Mouse (Mus musculus) T-helper 1 cell (primary cell): Measurements from ENCODE around the gene Mbnl1.
"Not testable (repeated sequence)": the region's sequence is repeated elsewhere in the genome, so short reads cannot be mapped to it uniquely, and the experiment has no call there.

Experiments used
- in situ Hi-C: fragments of 300-600 bp; cut with MboI, MseI; formaldehyde crosslinking; loops from one replicate; pipeline ENCODE4 v1.15.1; 2025; ENCODE audit warnings: high pct_unique_total_duplicates

Gene Mbnl1

GRCm38 (mm10) chr3:60489509-60489908 lies 16.9 kb downstream of the Mbnl1 start:
- in situ Hi-C loops: loop anchor here (10.0 kb wide), 1 partner anchor 365 kb away; no protein-coding TSS in a partner anchor

DNA sequence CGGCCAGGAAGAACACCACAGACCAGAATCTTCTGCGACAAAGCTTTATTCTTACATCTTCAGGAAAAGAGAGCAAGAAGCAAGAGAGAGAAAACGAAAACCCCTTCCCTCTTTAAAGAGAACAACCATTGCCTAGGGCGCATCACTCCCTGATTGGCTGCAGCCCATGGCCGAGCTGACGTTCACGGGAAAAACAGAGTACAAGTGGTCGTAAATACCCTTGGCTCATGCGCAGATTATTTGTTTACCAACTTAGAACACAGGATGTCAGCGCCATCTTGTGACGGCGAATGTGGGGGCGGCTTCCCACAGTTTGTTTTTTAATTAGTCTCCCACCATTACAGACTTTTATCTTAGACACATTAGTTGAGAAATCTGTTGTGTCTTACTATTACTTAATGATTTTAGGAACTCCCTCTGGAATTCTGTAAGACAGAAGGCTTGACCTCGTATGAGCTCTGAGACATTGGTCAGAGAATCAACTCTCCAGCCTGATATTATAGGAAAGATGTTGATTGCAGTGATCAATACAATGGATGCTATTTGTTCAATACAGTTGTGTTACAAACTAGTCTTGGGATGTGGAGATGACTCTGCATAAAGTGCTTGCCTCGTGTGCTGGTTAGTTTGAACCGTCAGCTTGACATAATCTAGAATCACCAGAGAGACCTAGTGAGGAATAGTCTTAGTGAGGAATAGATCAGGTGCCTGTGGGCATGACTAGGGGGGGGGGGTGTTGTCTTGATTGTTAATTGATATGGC lies 22.3 kb downstream of the Mbnl1 start:
- in situ Hi-C loops: not testable (repeated sequence)

DNA sequence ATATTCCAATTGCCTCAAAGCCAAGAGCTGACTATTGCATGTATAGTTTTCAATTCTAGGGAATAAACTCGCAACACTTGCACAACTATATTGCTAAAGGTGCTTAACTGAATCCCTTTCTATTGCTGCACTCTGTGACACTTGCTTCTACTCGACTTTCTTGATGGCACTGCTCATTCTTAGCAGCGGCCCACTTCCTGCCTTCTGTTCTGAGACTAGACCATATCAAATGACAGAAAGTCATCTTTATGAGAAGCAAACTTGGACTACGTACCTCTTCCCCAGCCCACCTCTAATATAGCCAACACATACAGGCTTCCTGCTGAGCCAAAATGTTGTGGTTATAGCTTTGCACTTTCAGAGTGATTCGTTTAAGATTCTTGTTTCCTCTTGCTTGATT lies 23.6 kb downstream of the Mbnl1 start:
- in situ Hi-C loops: no loop called here

GRCm38 (mm10) chr3:60498151-60498550 lies 25.5 kb downstream of the Mbnl1 start:
- in situ Hi-C loops: no loop called here

- in situ Hi-C loops: no loop called here
Observed at GRCm38 (mm10) chr3:60498646-60499045, 26.0 kb downstream of the Mbnl1 start.

- in situ Hi-C loops: no loop called here
Observed at GRCm38 (mm10) chr3:60499157-60499578, 26.5 kb downstream of the Mbnl1 start.

- in situ Hi-C loops: no loop called here
Observed at GRCm38 (mm10) chr3:60499718-60500450, 27.3 kb downstream of the Mbnl1 start.

- in situ Hi-C loops: no loop called here
Observed at GRCm38 (mm10) chr3:60500571-60501527, 28.2 kb downstream of the Mbnl1 start.

DNA sequence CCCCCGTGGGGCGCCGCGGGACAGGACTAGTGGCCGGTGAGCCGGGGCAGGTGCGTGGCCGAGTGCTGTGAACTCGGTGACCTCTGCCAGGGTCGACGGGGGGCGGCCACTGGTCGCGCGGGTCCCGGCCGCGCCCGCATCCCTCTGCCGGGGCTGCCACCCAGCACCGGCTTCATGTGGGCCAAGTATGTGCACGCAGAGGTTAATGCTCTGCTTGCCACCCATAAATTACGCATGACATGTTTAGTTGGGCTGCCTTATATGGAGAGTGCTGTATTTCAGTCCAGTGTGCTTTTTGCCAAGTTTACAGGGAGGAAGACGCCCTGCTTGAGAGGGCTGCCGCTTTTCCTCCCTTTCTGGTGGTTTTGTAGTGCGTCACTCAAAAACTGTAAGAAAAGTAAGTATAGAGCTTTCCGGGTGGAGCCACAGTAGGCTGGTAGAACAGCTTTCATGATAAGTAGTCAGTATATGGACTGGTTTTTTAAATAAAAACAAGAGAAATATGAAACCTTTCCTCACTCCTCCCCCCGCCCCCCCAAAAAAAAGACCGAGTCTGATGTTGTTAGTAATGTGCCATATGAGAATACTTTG lies 29.0 kb downstream of the Mbnl1 start:
- in situ Hi-C loops: no loop called here

DNA sequence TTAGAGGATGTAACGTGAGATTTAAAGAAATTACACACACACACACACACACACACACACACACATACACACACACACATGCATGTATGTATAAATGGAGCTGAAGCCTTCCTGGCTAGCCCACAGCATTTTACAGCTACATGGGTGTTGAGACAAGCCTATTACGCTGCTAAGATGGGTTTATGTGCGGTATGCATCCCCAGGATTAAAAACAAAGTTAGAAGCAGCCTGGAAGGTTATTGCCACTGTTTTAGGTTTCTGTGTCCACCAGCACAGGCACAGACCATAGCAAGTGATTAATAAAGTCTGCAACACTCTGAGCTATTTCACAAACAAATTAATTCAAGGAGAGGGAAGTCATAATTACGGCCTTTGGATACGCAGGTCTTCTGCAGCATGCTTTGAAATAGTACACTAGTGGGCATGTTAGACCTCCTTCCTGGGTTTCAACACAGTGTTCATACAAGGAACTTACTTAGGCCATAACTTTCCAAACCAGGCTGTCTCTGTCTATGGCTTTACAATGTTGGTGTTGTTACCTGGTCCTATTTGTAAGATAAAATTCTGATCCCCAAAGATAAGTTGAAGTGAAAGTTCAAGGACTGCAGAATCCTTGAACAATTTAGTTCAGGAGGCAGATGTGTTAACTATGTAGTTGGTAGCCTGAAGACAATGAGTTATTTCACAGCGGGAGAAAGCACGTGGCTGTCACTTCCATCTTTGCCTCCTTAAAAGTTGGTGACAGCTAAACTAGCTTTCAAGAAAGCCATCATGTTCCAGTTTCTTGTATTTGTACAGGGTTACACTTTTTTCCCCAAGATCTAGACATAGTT lies 29.7 kb downstream of the Mbnl1 start:
- in situ Hi-C loops: no loop called here

GRCm38 (mm10) chr3:60503196-60503595 lies 30.6 kb downstream of the Mbnl1 start:
- in situ Hi-C loops: no loop called here

DNA sequence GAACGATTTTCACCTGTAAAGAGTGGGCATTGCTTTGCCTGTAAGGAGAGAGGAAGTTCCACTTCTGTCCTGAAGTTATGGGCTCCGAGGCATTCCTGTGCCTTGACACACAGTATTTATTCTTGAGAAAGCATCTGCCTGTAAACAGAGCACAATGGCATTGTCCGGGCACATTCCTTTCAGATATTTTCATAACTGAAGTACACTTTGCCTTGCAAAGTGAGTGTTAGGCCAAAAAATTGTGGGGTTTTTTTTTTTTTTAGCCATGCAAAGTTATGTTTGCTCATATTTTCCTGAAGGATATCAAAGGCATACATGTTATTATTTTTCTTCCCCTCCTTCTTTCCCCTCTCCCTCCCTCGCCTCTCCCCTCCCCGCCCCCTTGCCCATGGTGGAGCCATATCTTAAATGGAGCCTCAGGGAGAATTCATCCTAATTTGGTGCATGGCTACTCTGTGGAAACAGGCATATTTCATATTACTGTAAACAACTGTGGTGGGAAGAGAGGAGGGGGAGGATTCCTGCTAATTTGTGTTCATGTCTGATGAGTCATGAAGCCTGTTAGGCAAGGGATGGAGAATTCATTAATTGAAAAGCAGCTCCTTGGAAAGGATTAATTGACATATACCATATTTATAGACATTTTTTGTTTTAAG lies 32.3 kb downstream of the Mbnl1 start:
- in situ Hi-C loops: no loop called here

DNA sequence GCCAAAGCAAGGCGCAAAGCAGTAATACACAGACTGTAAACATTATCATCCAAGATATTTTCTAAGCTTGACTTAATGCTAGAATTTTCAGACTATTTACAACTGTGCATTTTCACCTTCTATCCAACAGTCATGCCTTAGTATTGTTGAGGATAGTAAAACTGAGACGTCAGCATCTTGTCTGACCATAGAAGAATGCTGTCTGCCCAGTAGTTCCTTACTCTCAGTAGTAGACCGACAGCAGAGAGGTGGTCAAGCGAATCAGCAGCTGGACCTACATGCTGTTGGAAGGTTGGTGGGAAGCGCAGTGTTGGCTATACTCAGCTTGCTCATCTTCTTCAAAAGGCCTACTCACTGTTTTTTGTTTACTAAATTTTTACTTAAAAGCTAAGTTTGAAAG lies 34.2 kb downstream of the Mbnl1 start:
- in situ Hi-C loops: no loop called here

DNA sequence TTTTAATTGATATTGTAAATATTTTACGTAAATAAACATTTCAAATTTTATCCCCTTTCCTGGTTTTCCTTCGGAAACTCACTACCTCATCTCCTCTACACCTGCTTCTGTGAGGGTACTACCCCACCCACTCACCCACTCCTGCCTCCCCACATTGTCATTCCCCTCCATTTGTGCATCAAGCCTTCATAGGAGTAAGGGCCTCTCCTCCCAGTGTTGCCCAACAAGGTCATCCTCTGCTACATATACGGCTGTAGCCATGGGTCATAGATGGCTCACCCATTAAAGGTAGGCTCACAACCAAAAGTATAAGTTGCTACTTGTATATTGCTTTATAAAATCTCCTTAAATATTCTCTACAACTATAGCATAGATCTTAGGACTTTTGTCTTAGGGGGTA lies 34.9 kb downstream of the Mbnl1 start:
- in situ Hi-C loops: no loop called here

DNA sequence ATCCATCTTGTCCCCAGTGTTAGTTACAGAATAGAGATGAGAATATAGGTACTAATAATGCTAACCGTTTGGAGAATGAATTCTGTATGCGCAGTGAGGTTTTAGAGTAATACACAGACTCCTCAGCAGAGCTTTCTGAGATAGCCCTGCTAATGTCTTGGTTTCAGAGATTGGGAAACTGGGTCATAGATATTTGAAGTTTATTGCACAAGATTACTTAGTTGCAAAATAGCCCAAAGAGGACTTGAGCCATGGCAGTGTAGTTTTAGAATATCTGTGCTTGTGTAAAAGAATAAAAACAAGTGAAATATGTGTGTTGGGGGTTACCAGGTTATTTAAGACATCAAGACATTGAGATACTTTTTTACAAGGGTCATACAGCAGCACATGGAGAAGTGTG lies 35.3 kb downstream of the Mbnl1 start:
- in situ Hi-C loops: no loop called here

GRCm38 (mm10) chr3:60511197-60511596 lies 38.6 kb downstream of the Mbnl1 start:
- in situ Hi-C loops: loop anchor here (10.0 kb wide), 1 partner anchor 94 kb away; no protein-coding TSS in a partner anchor

DNA sequence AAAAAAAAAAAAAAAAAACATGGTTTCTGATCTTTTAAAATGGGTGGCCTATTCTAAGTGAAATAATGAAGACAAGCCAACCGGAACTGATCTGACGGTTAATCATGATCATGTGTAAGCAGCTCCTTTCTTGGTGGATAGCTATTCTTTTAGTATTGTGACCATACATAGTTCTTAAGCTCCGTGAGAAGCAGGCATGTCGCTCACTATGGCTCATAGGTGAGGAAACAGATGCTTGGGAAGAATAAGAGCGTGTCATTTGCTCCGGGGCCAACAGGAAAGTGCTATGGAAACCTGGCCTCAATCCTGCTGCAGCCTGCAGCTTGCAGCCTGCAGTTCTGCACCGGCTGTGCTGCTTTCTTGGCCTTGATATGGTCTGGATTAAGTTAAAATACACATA lies 40.7 kb downstream of the Mbnl1 start:
- in situ Hi-C loops: loop anchor here (10.0 kb wide), 1 partner anchor 91 kb away; no protein-coding TSS in a partner anchor

GRCm38 (mm10) chr3:60513746-60514145 lies 41.1 kb downstream of the Mbnl1 start:
- in situ Hi-C loops: loop anchor here (10.0 kb wide), 1 partner anchor 91 kb away; no protein-coding TSS in a partner anchor

DNA sequence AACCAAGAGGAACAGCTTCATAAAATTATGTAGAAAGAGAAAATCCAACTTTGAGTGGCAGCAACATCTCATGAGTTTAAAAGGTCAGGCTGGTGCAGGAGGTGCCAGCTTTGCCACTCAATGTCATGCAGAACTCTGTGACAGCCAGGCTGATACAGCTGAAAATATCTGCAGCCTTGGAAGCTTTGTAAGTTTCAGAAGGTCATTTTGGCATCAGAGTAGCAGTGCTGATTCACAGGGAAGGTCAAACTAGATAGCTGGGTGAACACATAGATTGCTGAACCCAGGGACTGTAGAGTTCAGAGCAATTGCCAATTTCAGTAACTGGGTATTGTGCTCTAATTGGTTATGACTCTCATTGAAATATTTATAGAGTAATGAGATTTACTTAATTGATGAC lies 42.8 kb downstream of the Mbnl1 start:
- in situ Hi-C loops: loop anchor here (5.0 to 10.0 kb wide), 2 partner anchors 43 to 89 kb away; partner anchors contain the start of gene Mbnl1
